Mouse (Mus musculus) thymus, adult 2 months (tissue): ENCODE measurements around the gene Pxmp4.

Experiments used
- CTCF ChIP-seq: fragments of 200-500 bp; IDR thresholded peaks from 2 replicates; pipeline ENCODE4 v1.5.1; 2012; ENCODE audit warnings: mild to moderate bottlenecking, control low read depth, low read length, moderate library complexity, borderline replicate concordance; ENCODE audit not compliant: control insufficient read depth, poor library complexity, insufficient read depth; ENCODE audit errors: extremely low read depth
- POLR2A ChIP-seq: fragments of 200-500 bp; IDR thresholded peaks from 2 replicates; pipeline ENCODE4 v1.6.1; 2012; ENCODE audit warnings: mild to moderate bottlenecking, low read length, control low read depth, moderate library complexity; ENCODE audit not compliant: control insufficient read depth, poor library complexity, insufficient read depth; ENCODE audit errors: extremely low read depth

DNA sequence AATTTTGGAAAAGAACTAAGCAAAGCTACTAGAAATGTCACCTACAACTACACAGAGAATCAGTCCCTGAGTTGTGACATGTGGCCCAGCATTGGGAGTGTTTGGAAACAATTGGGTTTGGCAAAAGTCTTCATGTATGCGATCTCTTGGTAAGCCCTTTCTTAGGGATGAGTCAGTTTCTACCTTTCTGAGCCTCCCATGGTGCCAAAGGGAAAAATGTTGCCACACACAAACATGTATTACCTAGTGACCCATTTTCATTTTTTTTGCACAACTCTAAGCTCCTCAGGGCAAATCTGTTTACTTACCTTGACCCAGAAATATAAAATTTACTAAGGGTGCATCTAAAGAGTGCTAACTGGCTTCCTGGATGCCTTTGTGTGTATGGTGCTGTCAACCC is 3.5 kb upstream of the Pxmp4 start:
- TF ChIP-seq CTCF: no peak
- no peak for TF ChIP-seq POLR2A
